8 mouse cellular contexts compared by ENCODE assay signal in genomic region chr8:125054436-125054810, GRCm38 (mm10). TPM values are rescaled to one million over a fixed set of nuclear protein-coding genes. Genes with fewer than 3 reads are reported as not detected.
DNase-seq lines count a peak whose midpoint lies in the region; ATAC-seq and TF ChIP-seq lines count a peak whose summit lies in the region.

No protein-coding gene starts in this region.

- H3K9me3 ChIP-seq in ES-E14 (ENCODE audit: control insufficient read depth, insufficient read depth, low read depth, low read length): no peaks in the 10 kb centered on the region
- no peaks in the 10 kb centered on the region for H3K9me3 ChIP-seq in embryonic facial prominence, embryonic 12.5 days
- no peaks in the 10 kb centered on the region for H3K9me3 ChIP-seq in heart, embryonic 12.5 days (replicated peaks)
- no peaks in the 10 kb centered on the region for H3K9me3 ChIP-seq in kidney, embryonic 14.5 days (ENCODE audit: control insufficient read depth, low read length)
- 0 out of 2 replicates have a peak, but pooled peaks cover 3% of the 10 kb centered on the region for H3K9me3 ChIP-seq in liver, postnatal 0 days (ENCODE audit: low read length)
- H3K9me3 ChIP-seq in neural tube, embryonic 14.5 days (ENCODE audit: control insufficient read depth, low read length): no peaks in the 10 kb centered on the region

- H3K9ac ChIP-seq in ES-E14 (ENCODE audit: insufficient read depth, low read depth, low read length, poor library complexity, severe bottlenecking): peak overlapping the region; percentile 52
- peak overlapping the region; percentile 65 for H3K9ac ChIP-seq in embryonic facial prominence, embryonic 12.5 days
- peak overlapping the region; percentile 94 for H3K9ac ChIP-seq in heart, embryonic 12.5 days
- peak overlapping the region; percentile 74 for H3K9ac ChIP-seq in kidney, embryonic 14.5 days (ENCODE audit: low read depth, low read length)
- peak overlapping the region; percentile 40 for H3K9ac ChIP-seq in liver, postnatal 0 days (replicated peaks)
- peak overlapping the region; percentile 63 for H3K9ac ChIP-seq in neural tube, embryonic 14.5 days (replicated peaks; ENCODE audit: low read depth, low read length)

- ATAC-seq in embryonic facial prominence, embryonic 12.5 days (ENCODE audit: insufficient number of reproducible peaks, insufficient read depth, low FRiP score, low TSS enrichment): peak; percentile 55; the same call in 1 of the 2 replicates
- peak; percentile 57; the same call in 1 of the 2 replicates for ATAC-seq in heart, embryonic 12.5 days (ENCODE audit: insufficient number of reproducible peaks, low FRiP score)
- ATAC-seq in kidney, embryonic 14.5 days (ENCODE audit: low FRiP score, low TSS enrichment): peak; percentile 67
- ATAC-seq in liver, postnatal 0 days: peak; percentile 38; the same call in 1 of the 2 replicates
- peak; percentile 17; the same call in 1 of the 2 replicates for ATAC-seq in neural tube, embryonic 14.5 days (ENCODE audit: low read depth)
- ATAC-seq in megakaryocyte-erythroid progenitor cell, adult 5-6 weeks (replicated peaks; ENCODE audit: low FRiP score, low TSS enrichment, poor library complexity, severe bottlenecking): no peak

- H3K4me3 ChIP-seq in ES-E14 (ENCODE audit: insufficient read depth in 1 of 2, low read depth in 1 of 2, low read length in 2 of 2, poor library complexity in 1 of 2, severe bottlenecking in 1 of 2): peak overlapping the region; percentile 69 to 72
- peak overlapping the region; percentile 64 for H3K4me3 ChIP-seq in embryonic facial prominence, embryonic 12.5 days
- H3K4me3 ChIP-seq in heart, embryonic 12.5 days: peak overlapping the region; percentile 81
- H3K4me3 ChIP-seq in kidney, embryonic 14.5 days (ENCODE audit: low read length): peak overlapping the region; percentile 76
- peak overlapping the region; percentile 63 for H3K4me3 ChIP-seq in liver, postnatal 0 days (ENCODE audit: low read depth, low read length)
- peak overlapping the region; percentile 53 for H3K4me3 ChIP-seq in neural tube, embryonic 14.5 days (ENCODE audit: low read depth, low read length)

- no peak for TF ChIP-seq EP300 in liver, postnatal 0 days (IDR thresholded peaks at IDR 0.05; ENCODE audit: low read depth)

- H3K27me3 ChIP-seq in embryonic facial prominence, embryonic 12.5 days: peaks cover 35% of the 10 kb centered on the region
- peaks cover 13% of the 10 kb centered on the region for H3K27me3 ChIP-seq in heart, embryonic 12.5 days (replicated peaks)
- peaks cover 29% of the 10 kb centered on the region for H3K27me3 ChIP-seq in kidney, embryonic 14.5 days (ENCODE audit: control insufficient read depth, insufficient read depth, low read length)
- peaks cover 22% of the 10 kb centered on the region for H3K27me3 ChIP-seq in liver, postnatal 0 days (ENCODE audit: insufficient read depth, low read length)
- peaks cover 29% of the 10 kb centered on the region for H3K27me3 ChIP-seq in neural tube, embryonic 14.5 days (ENCODE audit: control insufficient read depth, insufficient read depth, low read length)

- peak overlapping the region; percentile 90 for H3K4me2 ChIP-seq in embryonic facial prominence, embryonic 12.5 days (replicated peaks)
- H3K4me2 ChIP-seq in heart, embryonic 12.5 days: peak overlapping the region; percentile 95
- H3K4me2 ChIP-seq in kidney, embryonic 14.5 days (replicated peaks; ENCODE audit: low read depth, low read length): peak overlapping the region; percentile 98
- peak overlapping the region; percentile 85 for H3K4me2 ChIP-seq in liver, postnatal 0 days (ENCODE audit: low read depth, low read length)
- peak overlapping the region; percentile 91 for H3K4me2 ChIP-seq in neural tube, embryonic 14.5 days (ENCODE audit: low read depth, low read length)

- in situ Hi-C loops in ES-E14 (cut with MboI; ENCODE audit: low sequenced_read_pairs in 2 of 2, unreplicated experiment in 2 of 2): no loop called here

- no peak overlapping the region for H3K27ac ChIP-seq in ES-E14 (ENCODE audit: insufficient read depth, low read depth, low read length, poor library complexity, severe bottlenecking)
- peak overlapping the region; percentile 61 for H3K27ac ChIP-seq in embryonic facial prominence, embryonic 12.5 days
- peak overlapping the region; percentile 54; the same call in 1 of the 2 replicates for H3K27ac ChIP-seq in heart, embryonic 12.5 days (ENCODE audit: poor library complexity, severe bottlenecking)
- H3K27ac ChIP-seq in kidney, embryonic 14.5 days (ENCODE audit: low read depth, low read length): peak overlapping the region; percentile 63; the same call in 1 of the 2 replicates
- H3K27ac ChIP-seq in liver, postnatal 0 days (ENCODE audit: low read depth): peak overlapping the region; percentile 57
- peak overlapping the region; percentile 67 for H3K27ac ChIP-seq in neural tube, embryonic 14.5 days (ENCODE audit: low read depth, low read length)

- DNase-seq in CD4-positive helper T cell, adult 2 months (ENCODE audit: low read depth, low spot score): peak; percentile 78
- no peak for DNase-seq in ES-E14 (ENCODE audit: low read depth, low spot score)
- DNase-seq in liver, postnatal 0 days: peak; percentile 31

- WGBS in embryonic facial prominence, embryonic 12.5 days: under 1% methylated on average over 38 of the region's 38 CpGs
- WGBS in heart, embryonic 12.5 days: under 1% methylated on average over 38 of the region's 38 CpGs
- 0% methylated on average over 28 of the region's 38 CpGs for WGBS in kidney, embryonic 14.5 days
- WGBS in liver, postnatal 0 days (ENCODE audit: insufficient replicate concordance): 1% methylated on average over 32 of the region's 38 CpGs
- under 1% methylated on average over 35 of the region's 38 CpGs for WGBS in neural tube, embryonic 14.5 days

- 0 out of 2 replicates have a peak, but pooled peaks have one; percentile 1 for TF ChIP-seq CTCF in liver, postnatal 0 days (IDR thresholded peaks at IDR 0.05; ENCODE audit: low read depth)

- peaks cover 0 to 3% of the 10 kb centered on the region in 2 experiments; a peak in 2 of 4 replicates for H3K4me1 ChIP-seq in ES-E14 (ENCODE audit: control insufficient read depth in 2 of 2, insufficient read depth in 2 of 2, low read length in 2 of 2, poor library complexity in 1 of 2)
- H3K4me1 ChIP-seq in embryonic facial prominence, embryonic 12.5 days: peaks cover 4% of the 10 kb centered on the region; the same call in 1 of the 2 replicates
- H3K4me1 ChIP-seq in heart, embryonic 12.5 days (replicated peaks): peaks cover 13% of the 10 kb centered on the region; the same call in 1 of the 2 replicates
- peaks cover 8% of the 10 kb centered on the region; the same call in 1 of the 2 replicates for H3K4me1 ChIP-seq in kidney, embryonic 14.5 days (ENCODE audit: control insufficient read depth, insufficient read depth, low read length)
- H3K4me1 ChIP-seq in liver, postnatal 0 days (ENCODE audit: insufficient read depth): no peaks in the 10 kb centered on the region
- H3K4me1 ChIP-seq in neural tube, embryonic 14.5 days (ENCODE audit: control insufficient read depth, insufficient read depth, low read length): no peaks in the 10 kb centered on the region

- H3K36me3 ChIP-seq in ES-E14 (ENCODE audit: control insufficient read depth, insufficient read depth, low read length, poor library complexity, severe bottlenecking): no peaks in the 10 kb centered on the region
- H3K36me3 ChIP-seq in embryonic facial prominence, embryonic 12.5 days: no peaks in the 10 kb centered on the region
- H3K36me3 ChIP-seq in heart, embryonic 12.5 days: no peaks in the 10 kb centered on the region
- H3K36me3 ChIP-seq in kidney, embryonic 14.5 days (ENCODE audit: control insufficient read depth, insufficient read depth, low read length): no peaks in the 10 kb centered on the region
- no peaks in the 10 kb centered on the region for H3K36me3 ChIP-seq in liver, postnatal 0 days (replicated peaks; ENCODE audit: insufficient read depth, low read length)
- H3K36me3 ChIP-seq in neural tube, embryonic 14.5 days (ENCODE audit: control insufficient read depth, insufficient read depth, low read length): no peaks in the 10 kb centered on the region

TF ChIP-seq in ES-E14, 5 proteins besides CTCF, POLR2A, EP300 and RAD21:
- TF ChIP-seq HCFC1 (IDR thresholded peaks at IDR 0.05; ENCODE audit: borderline replicate concordance, insufficient read depth, low read length) (no peak), ZNF384 (IDR thresholded peaks at IDR 0.05; ENCODE audit: low read depth, low read length) (no peak), MAFK (IDR thresholded peaks at IDR 0.05; ENCODE audit: insufficient read depth, low read depth, low read length) (no peak), ZC3H11A (IDR thresholded peaks at IDR 0.05; ENCODE audit: borderline replicate concordance, low read depth, low read length) (no peak), CHD2 (IDR thresholded peaks at IDR 0.05; ENCODE audit: low read depth, low read length) (no peak)

RNA-seq across cellular contexts. Expression of gene Disc1, which starts 0.4 kb away (rescaled TPM):
- total RNA-seq in ES-E14 (2012; rRNA removed): 1.5 and 2.7 TPM in 2 replicates
- 2.9 and 3.1 TPM in 2 replicates for polyA plus RNA-seq in embryonic facial prominence, embryonic 12.5 days (2016; fragmentation: Nextera tagmentation; extraction: Ambion mirVana)
- polyA plus RNA-seq in heart, embryonic 12.5 days (2016; fragmentation: Nextera tagmentation; extraction: Ambion mirVana): 2.3 and 2.5 TPM in 2 replicates
- 2.2 and 3.2 TPM in 2 replicates for polyA plus RNA-seq in kidney, embryonic 14.5 days (2014; fragmentation: Nextera tagmentation; extraction: Ambion mirVana)
- 0.19 and 0.22 TPM in 2 replicates for polyA plus RNA-seq in liver, postnatal 0 days (2015; fragmentation: Nextera tagmentation; extraction: Ambion mirVana)
- polyA plus RNA-seq in neural tube, embryonic 14.5 days (2014; fragmentation: Nextera tagmentation; extraction: Ambion mirVana): 1.0 and 1.2 TPM in 2 replicates
- total RNA-seq in megakaryocyte-erythroid progenitor cell, adult 5-6 weeks (2014; fragmentation: Nextera tagmentation): not detected in 2 replicates
- total RNA-seq in megakaryocyte-erythroid progenitor cell, adult 5-6 weeks (2017): 0.69 TPM in 1 of 2 replicates, not detected in the other

RNA-seq across cellular contexts. Expression of gene Tsnax, which starts 41.6 kb away (rescaled TPM):
- total RNA-seq in ES-E14 (2012; rRNA removed): 32.2 and 46.9 TPM in 2 replicates
- 138 and 140 TPM in 2 replicates for polyA plus RNA-seq in embryonic facial prominence, embryonic 12.5 days (2016; fragmentation: Nextera tagmentation; extraction: Ambion mirVana)
- 91.8 and 95.9 TPM in 2 replicates for polyA plus RNA-seq in heart, embryonic 12.5 days (2016; fragmentation: Nextera tagmentation; extraction: Ambion mirVana)
- 86.0 and 128 TPM in 2 replicates for polyA plus RNA-seq in kidney, embryonic 14.5 days (2014; fragmentation: Nextera tagmentation; extraction: Ambion mirVana)
- 28.2 and 29.5 TPM in 2 replicates for polyA plus RNA-seq in liver, postnatal 0 days (2015; fragmentation: Nextera tagmentation; extraction: Ambion mirVana)
- polyA plus RNA-seq in neural tube, embryonic 14.5 days (2014; fragmentation: Nextera tagmentation; extraction: Ambion mirVana): 208 and 215 TPM in 2 replicates
- 57.8 and 63.6 TPM in 2 replicates for total RNA-seq in megakaryocyte-erythroid progenitor cell, adult 5-6 weeks (2014; fragmentation: Nextera tagmentation)
- total RNA-seq in megakaryocyte-erythroid progenitor cell, adult 5-6 weeks (2017): 73.7 and 83.3 TPM in 2 replicates

Comparison
In these comparisons a context has a peak if more than half of its experiments do, and no peak if none do; other contexts are left out.
1. H3K9ac ChIP-seq: peak in every context shown above with its lines; median percentile 94 in heart, embryonic 12.5 days; 74 in kidney, embryonic 14.5 days; 65 in embryonic facial prominence, embryonic 12.5 days; 63 in neural tube, embryonic 14.5 days; 52 in ES-E14; 40 in liver, postnatal 0 days.